Mouse (Mus musculus): ENCODE results near the gene Srek1ip1. TPM values are rescaled to one million over a fixed set of nuclear protein-coding genes. Genes with fewer than 3 reads are reported as not detected.
A peak's percentile ranks its signal among the peaks of the same experiment; 100 is the strongest.

Gene Srek1ip1
- 18.2 and 18.7 TPM in 2 replicates for polyA plus RNA-seq (2014; fragmentation: Nextera tagmentation; extraction: Ambion mirVana)

GRCm38 (mm10) chr13:104792184-104792583, at the start of gene Srek1ip1:
Gene Srek1ip1, plus strand, starts transcription at chr13:104792484.
- no peaks in the 10 kb centered on the region for H3K27me3 ChIP-seq (ENCODE audit: control insufficient read depth, insufficient read depth, low read length)
- H3K4me2 ChIP-seq (ENCODE audit: low read depth) = no peak within 1 kb of the TSS
- no peak within 1 kb of the TSS for H3K27ac ChIP-seq (ENCODE audit: low read depth, low read length)
- no peak within 1 kb of the TSS for H3K4me3 ChIP-seq (ENCODE audit: low read depth, low read length)
- ATAC-seq (ENCODE audit: insufficient read depth, low FRiP score, low TSS enrichment) (no peak), DNase-seq (ENCODE audit: low spot score) (no peak)
- H3K9me3 ChIP-seq (ENCODE audit: control insufficient read depth, low read length) = no peaks in the 10 kb centered on the region
- no peaks in the 10 kb centered on the region for H3K36me3 ChIP-seq (ENCODE audit: control insufficient read depth, insufficient read depth, low read length)
- H3K4me1 ChIP-seq (ENCODE audit: control insufficient read depth, insufficient read depth, low read length) = no peaks in the 10 kb centered on the region
- H3K9ac ChIP-seq (ENCODE audit: low read length) = no peak within 1 kb of the TSS
- WGBS = 92% methylated on average over 11 of the region's 11 CpGs

- ATAC-seq (ENCODE audit: insufficient read depth, low FRiP score, low TSS enrichment) (no peak), DNase-seq (ENCODE audit: low spot score) (no peak)
- H3K9ac ChIP-seq (ENCODE audit: low read length) = no peak overlapping the region
- no peaks in the 10 kb centered on the region for H3K4me1 ChIP-seq (ENCODE audit: control insufficient read depth, insufficient read depth, low read length)
- no peak overlapping the region for H3K4me3 ChIP-seq (ENCODE audit: low read depth, low read length)
- H3K9me3 ChIP-seq (ENCODE audit: control insufficient read depth, low read length) = no peaks in the 10 kb centered on the region
- H3K4me2 ChIP-seq (ENCODE audit: low read depth) = no peak overlapping the region
- H3K27ac ChIP-seq (ENCODE audit: low read depth, low read length) = no peak overlapping the region
- WGBS = 91% methylated on average over 4 of the region's 4 CpGs
- H3K36me3 ChIP-seq (ENCODE audit: control insufficient read depth, insufficient read depth, low read length) = no peaks in the 10 kb centered on the region
- no peaks in the 10 kb centered on the region for H3K27me3 ChIP-seq (ENCODE audit: control insufficient read depth, insufficient read depth, low read length)
Measured at GRCm38 (mm10) chr13:104742866-104743265, 49.4 kb upstream of the Srek1ip1 start.

GRCm38 (mm10) chr13:104747032-104747431, 45.3 kb upstream of the Srek1ip1 start:
- no peaks in the 10 kb centered on the region for H3K9me3 ChIP-seq (ENCODE audit: control insufficient read depth, low read length)
- no peak for DNase-seq (ENCODE audit: low spot score)
- H3K36me3 ChIP-seq (ENCODE audit: control insufficient read depth, insufficient read depth, low read length) = no peaks in the 10 kb centered on the region
- H3K27me3 ChIP-seq (ENCODE audit: control insufficient read depth, insufficient read depth, low read length) = no peaks in the 10 kb centered on the region
- no peak overlapping the region for H3K9ac ChIP-seq (ENCODE audit: low read length)
- ATAC-seq (ENCODE audit: insufficient read depth, low FRiP score, low TSS enrichment) = no peak
- H3K4me1 ChIP-seq (ENCODE audit: control insufficient read depth, insufficient read depth, low read length) = no peaks in the 10 kb centered on the region
- H3K4me2 ChIP-seq (ENCODE audit: low read depth) = no peak overlapping the region
- H3K27ac ChIP-seq (ENCODE audit: low read depth, low read length) = no peak overlapping the region
- no peak overlapping the region for H3K4me3 ChIP-seq (ENCODE audit: low read depth, low read length)

- ATAC-seq (ENCODE audit: insufficient read depth, low FRiP score, low TSS enrichment) (no peak), DNase-seq (ENCODE audit: low spot score) (no peak)
- no peak overlapping the region for H3K4me3 ChIP-seq (ENCODE audit: low read depth, low read length)
- H3K9me3 ChIP-seq (ENCODE audit: control insufficient read depth, low read length) = no peaks in the 10 kb centered on the region
- 94% methylated on average over 1 of the region's 1 CpGs for WGBS
- H3K4me2 ChIP-seq (ENCODE audit: low read depth) = no peak overlapping the region
- H3K27ac ChIP-seq (ENCODE audit: low read depth, low read length) = no peak overlapping the region
- no peaks in the 10 kb centered on the region for H3K4me1 ChIP-seq (ENCODE audit: control insufficient read depth, insufficient read depth, low read length)
- no peaks in the 10 kb centered on the region for H3K27me3 ChIP-seq (ENCODE audit: control insufficient read depth, insufficient read depth, low read length)
- H3K9ac ChIP-seq (ENCODE audit: low read length) = no peak overlapping the region
- no peaks in the 10 kb centered on the region for H3K36me3 ChIP-seq (ENCODE audit: control insufficient read depth, insufficient read depth, low read length)
Measured at GRCm38 (mm10) chr13:104759381-104759780, 32.9 kb upstream of the Srek1ip1 start.

- H3K27me3 ChIP-seq (ENCODE audit: control insufficient read depth, insufficient read depth, low read length) = no peaks in the 10 kb centered on the region
- WGBS = 96% methylated on average over 4 of the region's 4 CpGs
- DNase-seq (ENCODE audit: low spot score) (no peak), ATAC-seq (ENCODE audit: insufficient read depth, low FRiP score, low TSS enrichment) (no peak)
- H3K9ac ChIP-seq (ENCODE audit: low read length) = no peak overlapping the region
- H3K4me3 ChIP-seq (ENCODE audit: low read depth, low read length) = no peak overlapping the region
- H3K4me1 ChIP-seq (ENCODE audit: control insufficient read depth, insufficient read depth, low read length) = no peaks in the 10 kb centered on the region
- H3K9me3 ChIP-seq (ENCODE audit: control insufficient read depth, low read length) = no peaks in the 10 kb centered on the region
- no peak overlapping the region for H3K27ac ChIP-seq (ENCODE audit: low read depth, low read length)
- H3K36me3 ChIP-seq (ENCODE audit: control insufficient read depth, insufficient read depth, low read length) = no peaks in the 10 kb centered on the region
- H3K4me2 ChIP-seq (ENCODE audit: low read depth) = no peak overlapping the region
Measured at GRCm38 (mm10) chr13:104762401-104762800, 29.9 kb upstream of the Srek1ip1 start.

GRCm38 (mm10) chr13:104763193-104763592, 29.1 kb upstream of the Srek1ip1 start:
- 87% methylated on average over 3 of the region's 3 CpGs for WGBS
- no peak overlapping the region for H3K4me3 ChIP-seq (ENCODE audit: low read depth, low read length)
- no peaks in the 10 kb centered on the region for H3K9me3 ChIP-seq (ENCODE audit: control insufficient read depth, low read length)
- H3K27me3 ChIP-seq (ENCODE audit: control insufficient read depth, insufficient read depth, low read length) = no peaks in the 10 kb centered on the region
- DNase-seq (ENCODE audit: low spot score) (no peak), ATAC-seq (ENCODE audit: insufficient read depth, low FRiP score, low TSS enrichment) (no peak)
- H3K36me3 ChIP-seq (ENCODE audit: control insufficient read depth, insufficient read depth, low read length) = no peaks in the 10 kb centered on the region
- H3K4me1 ChIP-seq (ENCODE audit: control insufficient read depth, insufficient read depth, low read length) = no peaks in the 10 kb centered on the region
- H3K27ac ChIP-seq (ENCODE audit: low read depth, low read length) = no peak overlapping the region
- H3K4me2 ChIP-seq (ENCODE audit: low read depth) = no peak overlapping the region
- no peak overlapping the region for H3K9ac ChIP-seq (ENCODE audit: low read length)

GRCm38 (mm10) chr13:104779104-104779670, 13.1 kb upstream of the Srek1ip1 start:
- Histone ChIP-seq H3K9me3 (ENCODE audit: control insufficient read depth, low read length) (no peaks in the 10 kb centered on the region), H3K27me3 (ENCODE audit: control insufficient read depth, insufficient read depth, low read length) (no peaks in the 10 kb centered on the region), H3K4me3 (ENCODE audit: low read depth, low read length) (no peak overlapping the region), H3K4me1 (ENCODE audit: control insufficient read depth, insufficient read depth, low read length) (no peaks in the 10 kb centered on the region), H3K4me2 (ENCODE audit: low read depth) (no peak overlapping the region), H3K27ac (ENCODE audit: low read depth, low read length) (no peak overlapping the region), H3K36me3 (ENCODE audit: control insufficient read depth, insufficient read depth, low read length) (0 out of 2 replicates have a peak, but pooled peaks cover under 1% of the 10 kb centered on the region), H3K9ac (ENCODE audit: low read length) (no peak overlapping the region)
- no peak for DNase-seq (ENCODE audit: low spot score)
- 83% methylated on average over 1 of the region's 1 CpGs for WGBS
- ATAC-seq (ENCODE audit: insufficient read depth, low FRiP score, low TSS enrichment) = no peak

- no peaks in the 10 kb centered on the region for H3K27me3 ChIP-seq (ENCODE audit: control insufficient read depth, insufficient read depth, low read length)
- H3K36me3 ChIP-seq (ENCODE audit: control insufficient read depth, insufficient read depth, low read length) = 0 out of 2 replicates have a peak, but pooled peaks cover 3% of the 10 kb centered on the region
- H3K9me3 ChIP-seq (ENCODE audit: control insufficient read depth, low read length) = no peaks in the 10 kb centered on the region
- no peak for DNase-seq (ENCODE audit: low spot score)
- H3K27ac ChIP-seq (ENCODE audit: low read depth, low read length) = no peak overlapping the region
- no peak overlapping the region for H3K9ac ChIP-seq (ENCODE audit: low read length)
- ATAC-seq (ENCODE audit: insufficient read depth, low FRiP score, low TSS enrichment) = no peak
- H3K4me1 ChIP-seq (ENCODE audit: control insufficient read depth, insufficient read depth, low read length) = no peaks in the 10 kb centered on the region
- H3K4me3 ChIP-seq (ENCODE audit: low read depth, low read length) = no peak overlapping the region
- 92% methylated on average over 4 of the region's 4 CpGs for WGBS
- no peak overlapping the region for H3K4me2 ChIP-seq (ENCODE audit: low read depth)
Measured at GRCm38 (mm10) chr13:104787260-104787659, 5.0 kb upstream of the Srek1ip1 start.

- Histone ChIP-seq H3K4me1 (ENCODE audit: control insufficient read depth, insufficient read depth, low read length) (no peaks in the 10 kb centered on the region), H3K9me3 (ENCODE audit: control insufficient read depth, low read length) (no peaks in the 10 kb centered on the region), H3K4me2 (ENCODE audit: low read depth) (no peak overlapping the region), H3K4me3 (ENCODE audit: low read depth, low read length) (no peak overlapping the region), H3K36me3 (ENCODE audit: control insufficient read depth, insufficient read depth, low read length) (no peaks in the 10 kb centered on the region), H3K27me3 (ENCODE audit: control insufficient read depth, insufficient read depth, low read length) (no peaks in the 10 kb centered on the region), H3K9ac (ENCODE audit: low read length) (no peak overlapping the region), H3K27ac (ENCODE audit: low read depth, low read length) (no peak overlapping the region)
- WGBS = 32% methylated on average over 2 of the region's 2 CpGs
- ATAC-seq (ENCODE audit: insufficient read depth, low FRiP score, low TSS enrichment) = no peak
- DNase-seq (ENCODE audit: low spot score) = peak; percentile 13
Measured at GRCm38 (mm10) chr13:104789663-104790062, 2.6 kb upstream of the Srek1ip1 start.

All from neural tube, embryonic 11.5 days (tissue).